7 mouse cellular contexts compared by ENCODE assay signal in the genomic region with DNA sequence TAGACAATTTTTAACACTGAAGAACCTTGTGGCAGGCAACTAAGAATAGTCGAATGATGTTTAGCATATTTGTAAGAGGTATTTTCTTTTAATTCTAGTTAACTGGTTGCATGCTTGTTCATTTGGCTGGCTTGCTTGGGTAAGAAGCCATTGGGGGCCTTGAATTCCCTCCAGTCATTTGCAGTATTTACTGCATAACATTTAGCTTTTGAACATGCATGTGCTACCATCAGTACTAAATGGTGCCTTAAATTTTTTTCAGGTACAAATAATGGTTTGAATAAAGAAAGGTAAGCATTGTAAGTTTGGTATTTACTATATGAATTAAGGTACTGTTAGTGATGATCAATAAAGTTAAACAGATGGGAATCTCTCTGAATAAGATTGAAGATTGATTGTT. TPM values are rescaled to one million over a fixed set of nuclear protein-coding genes. Genes with fewer than 3 reads are reported as not detected.
DNase-seq lines count a peak whose midpoint lies in the region; ATAC-seq lines count a peak whose summit lies in the region.

No protein-coding gene starts in this region.

- H3K4me3 ChIP-seq in forebrain, embryonic 13.5 days: peak overlapping the region; percentile 86
- peak overlapping the region; percentile 78 for H3K4me3 ChIP-seq in liver, embryonic 12.5 days

- H3K9ac ChIP-seq in forebrain, embryonic 13.5 days: peak overlapping the region; percentile 98
- peak overlapping the region; percentile 88 for H3K9ac ChIP-seq in liver, embryonic 12.5 days

- peaks cover 40% of the 10 kb centered on the region for H3K4me1 ChIP-seq in forebrain, embryonic 13.5 days
- peaks cover 47% of the 10 kb centered on the region for H3K4me1 ChIP-seq in liver, embryonic 12.5 days

- peaks cover 54% of the 10 kb centered on the region for H3K36me3 ChIP-seq in forebrain, embryonic 13.5 days (ENCODE audit: poor library complexity, severe bottlenecking)
- H3K36me3 ChIP-seq in liver, embryonic 12.5 days: peaks cover 60% of the 10 kb centered on the region

- 0 out of 2 replicates have a peak overlapping the region, but pooled peaks have one; percentile 89 for H3K27ac ChIP-seq in forebrain, embryonic 13.5 days
- H3K27ac ChIP-seq in liver, embryonic 12.5 days: peak overlapping the region; percentile 96

- peak; percentile 26 for DNase-seq in 3134 (ENCODE audit: extremely low read depth, insufficient read length, low spot score)
- DNase-seq in A20 (ENCODE audit: low read depth, low spot score): peak; percentile 32
- DNase-seq in right cerebral cortex, postnatal 4 days: no peak
- no peak for DNase-seq in adrenal gland, postnatal 36 days
- no peak for DNase-seq in ovary, adult 18-20 months (ENCODE audit: low spot score)

- 4% methylated on average over 1 of the region's 1 CpGs for WGBS in forebrain, embryonic 13.5 days
- 0% methylated on average over 1 of the region's 1 CpGs for WGBS in liver, embryonic 12.5 days (ENCODE audit: insufficient replicate concordance)

- no peak for ATAC-seq in forebrain, embryonic 13.5 days
- ATAC-seq in liver, embryonic 12.5 days: no peak

- no peaks in the 10 kb centered on the region for H3K9me3 ChIP-seq in forebrain, embryonic 13.5 days (replicated peaks)
- H3K9me3 ChIP-seq in liver, embryonic 12.5 days (replicated peaks): no peaks in the 10 kb centered on the region

- H3K4me2 ChIP-seq in forebrain, embryonic 13.5 days: peak overlapping the region; percentile 87
- peak overlapping the region; percentile 88 for H3K4me2 ChIP-seq in liver, embryonic 12.5 days

- no peaks in the 10 kb centered on the region for H3K27me3 ChIP-seq in forebrain, embryonic 13.5 days
- no peaks in the 10 kb centered on the region for H3K27me3 ChIP-seq in liver, embryonic 12.5 days (replicated peaks)

RNA-seq across cellular contexts. Expression of a gene that starts 2.4 kb away (rescaled TPM):
- 10.1 and 12.9 TPM in 2 replicates for polyA plus RNA-seq in forebrain, embryonic 13.5 days (2015; fragmentation: Nextera tagmentation; extraction: Ambion mirVana)
- 2.5 and 3.1 TPM in 2 replicates for polyA plus RNA-seq in liver, embryonic 12.5 days (2016; fragmentation: Nextera tagmentation; extraction: Ambion mirVana)
- 10 to 100 TPM; 13.4 to 19.1 TPM for total RNA-seq in adrenal gland, postnatal 36 days (2021)

RNA-seq across cellular contexts. Expression of a gene that starts 33.4 kb away (rescaled TPM):
- polyA plus RNA-seq in forebrain, embryonic 13.5 days (2015; fragmentation: Nextera tagmentation; extraction: Ambion mirVana): 36.8 and 42.8 TPM in 2 replicates
- 50.2 and 51.1 TPM in 2 replicates for polyA plus RNA-seq in liver, embryonic 12.5 days (2016; fragmentation: Nextera tagmentation; extraction: Ambion mirVana)
- total RNA-seq in adrenal gland, postnatal 36 days (2021): 10 to 100 TPM; 27.2 to 34.2 TPM

RNA-seq across cellular contexts. Expression of a gene that starts 33.5 kb away (rescaled TPM):
- polyA plus RNA-seq in forebrain, embryonic 13.5 days (2015; fragmentation: Nextera tagmentation; extraction: Ambion mirVana): 33.0 and 36.5 TPM in 2 replicates
- polyA plus RNA-seq in liver, embryonic 12.5 days (2016; fragmentation: Nextera tagmentation; extraction: Ambion mirVana): 34.2 and 36.3 TPM in 2 replicates
- total RNA-seq in adrenal gland, postnatal 36 days (2021): 1 to 10 TPM; 2.8 to 3.8 TPM

RNA-seq across cellular contexts. Expression of a gene that starts 58.6 kb away (rescaled TPM):
- polyA plus RNA-seq in forebrain, embryonic 13.5 days (2015; fragmentation: Nextera tagmentation; extraction: Ambion mirVana): 3.2 and 3.8 TPM in 2 replicates
- polyA plus RNA-seq in liver, embryonic 12.5 days (2016; fragmentation: Nextera tagmentation; extraction: Ambion mirVana): 226 and 233 TPM in 2 replicates
- 1 to 10 TPM in 1 of 2 experiments, under 1 TPM in 1; 0.36 to 1.8 TPM for total RNA-seq in adrenal gland, postnatal 36 days (2021)

Comparison
In these comparisons a context has a peak if more than half of its experiments do, and no peak if none do; other contexts are left out.
1. DNase-seq: peak in 3134 (single experiment) and A20 (single experiment); none in right cerebral cortex, postnatal 4 days (single experiment), adrenal gland, postnatal 36 days (0 of 2) and ovary, adult 18-20 months (single experiment).